Mouse (Mus musculus) heart, postnatal 0 days (tissue): Measurements from ENCODE around the gene Gm44503. TPM values are rescaled to one million over a fixed set of nuclear protein-coding genes. Genes with fewer than 3 reads are reported as not detected.

ENCODE experiments used
- ATAC-seq: fragments of 200-750 bp; cut with Nextera tagmentation; 2 replicates; pipeline ENCODE4 v1.8.0; 2017; ENCODE audit warnings: low read depth, moderate number of reproducible peaks, moderate library complexity; ENCODE audit not compliant: insufficient read depth
- DNase-seq: peaks from one replicate; pipeline ENCODE4 v3.0.0-alpha.2; 2016; ENCODE audit warnings: low spot score
- H3K27ac ChIP-seq: fragments of 300-500 bp; sonication (generic); 2 replicates; pipeline ENCODE4 v1.5.1; 2014; ENCODE audit warnings: low read depth, mild to moderate bottlenecking
- H3K27me3 ChIP-seq: fragments of 300-500 bp; sonication (generic); 2 replicates; pipeline ENCODE4 v1.6.1; 2014; ENCODE audit warnings: low read length, mixed read lengths; ENCODE audit not compliant: control insufficient read depth, insufficient read depth
- H3K36me3 ChIP-seq: fragments of 300-500 bp; sonication (generic); replicated peaks from 2 replicates; pipeline ENCODE4 v1.6.1; 2014; ENCODE audit warnings: low read length, mixed read lengths; ENCODE audit not compliant: control insufficient read depth, insufficient read depth
- H3K4me1 ChIP-seq: fragments of 300-500 bp; sonication (generic); 2 replicates; pipeline ENCODE4 v1.6.1; 2014; ENCODE audit warnings: antibody characterized with exemption; ENCODE audit not compliant: control insufficient read depth, insufficient read depth
- H3K4me2 ChIP-seq: fragments of 300-500 bp; sonication (generic); 2 replicates; pipeline ENCODE4 v1.6.1; 2014; ENCODE audit warnings: low read depth, mild to moderate bottlenecking, low read length, moderate library complexity
- H3K4me3 ChIP-seq: fragments of 300-500 bp; sonication (generic); 2 replicates; pipeline ENCODE4 v1.5.1; 2014; ENCODE audit warnings: low read depth, low read length
- H3K9ac ChIP-seq: fragments of 300-500 bp; sonication (generic); replicated peaks from 2 replicates; pipeline ENCODE4 v1.6.1; 2014; ENCODE audit warnings: low read depth, low read length, mixed read lengths
- H3K9me3 ChIP-seq: fragments of 300-500 bp; sonication (generic); replicated peaks from 2 replicates; pipeline ENCODE4 v1.6.1; 2016; ENCODE audit warnings: low read length; ENCODE audit not compliant: control insufficient read depth
- CTCF ChIP-seq: IDR thresholded peaks from 2 replicates; pipeline ENCODE4 v1.5.1; 2016; ENCODE audit warnings: antibody characterized with exemption, control low read depth, low read depth
- EP300 ChIP-seq: IDR thresholded peaks from 2 replicates; pipeline ENCODE4 v1.6.1; 2016; ENCODE audit warnings: antibody characterized with exemption, low read depth
- WGBS: fragments of 180-500 bp; shearing (Covaris S2); extraction: QIAGEN DNeasy Blood & Tissue Kit; methylation state at CpG from one replicate; pipeline ENCODE4 v1.1.7; 2014; 5-methylcytosine and 5-hydroxymethylcytosine counted together
- polyA plus RNA-seq: library from polyadenylated mRNA; unstranded; fragments of >200 nt; fragmentation: Nextera tagmentation; extraction: Ambion mirVana; gene quantifications from 2 replicates; pipeline ENCODE4 v1.2.1, GENCODE M21; 2015
- total RNA-seq: library from RNA; depleted of rRNA; stranded (reverse); fragments of >200 nt; gene quantifications from 2 replicates; pipeline ENCODE4 v1.2.3, GENCODE M21; 2014; ENCODE audit warnings: low replicate concordance

Gene Gm44503
- total and polyA plus RNA-seq, 2 experiments from 2014 or later = not detected

GRCm38 (mm10) chr9:73012629-73013028 is 54.0 kb downstream of the Gm44503 start:
- H3K36me3 ChIP-seq = peaks cover 77% of the 10 kb centered on the region
- H3K9me3 ChIP-seq = no peaks in the 10 kb centered on the region
- ATAC-seq = no peak
- 0 out of 2 replicates have a peak, but pooled peaks have one; percentile 11 for TF ChIP-seq CTCF
- no peak for TF ChIP-seq EP300
- H3K4me3 ChIP-seq = no peak overlapping the region
- H3K27ac ChIP-seq = no peak overlapping the region
- WGBS = 82% methylated on average over 4 of the region's 4 CpGs
- DNase-seq = no peak
- H3K4me1 ChIP-seq = no peaks in the 10 kb centered on the region
- H3K4me2 ChIP-seq = no peak overlapping the region
- no peak overlapping the region for H3K9ac ChIP-seq
- no peaks in the 10 kb centered on the region for H3K27me3 ChIP-seq

GRCm38 (mm10) chr9:73014724-73015123 is 56.1 kb downstream of the Gm44503 start:
- DNase-seq (no peak), ATAC-seq (no peak)
- no peaks in the 10 kb centered on the region for H3K9me3 ChIP-seq
- 60% methylated on average over 13 of the region's 13 CpGs for WGBS
- no peaks in the 10 kb centered on the region for H3K4me1 ChIP-seq
- H3K4me2 ChIP-seq = no peak overlapping the region
- peaks cover 85% of the 10 kb centered on the region for H3K36me3 ChIP-seq
- H3K27ac ChIP-seq = no peak overlapping the region
- TF ChIP-seq CTCF (no peak), EP300 (no peak)
- H3K4me3 ChIP-seq = no peak overlapping the region
- H3K27me3 ChIP-seq = no peaks in the 10 kb centered on the region
- H3K9ac ChIP-seq = no peak overlapping the region

- peaks cover 59% of the 10 kb centered on the region for H3K36me3 ChIP-seq
- no peaks in the 10 kb centered on the region for H3K27me3 ChIP-seq
- WGBS = 71% methylated on average over 10 of the region's 10 CpGs
- H3K9ac ChIP-seq = no peak overlapping the region
- ATAC-seq (no peak), DNase-seq (no peak)
- no peak overlapping the region for H3K4me3 ChIP-seq
- no peak overlapping the region for H3K27ac ChIP-seq
- no peak overlapping the region for H3K4me2 ChIP-seq
- H3K4me1 ChIP-seq = no peaks in the 10 kb centered on the region
- no peak for TF ChIP-seq CTCF
- TF ChIP-seq EP300 = no peak
- no peaks in the 10 kb centered on the region for H3K9me3 ChIP-seq
Measured at GRCm38 (mm10) chr9:73019841-73020240, 61.2 kb downstream of the Gm44503 start.

- ATAC-seq (no peak), DNase-seq (no peak)
- Histone ChIP-seq H3K9me3 (no peaks in the 10 kb centered on the region), H3K4me3 (no peak overlapping the region), H3K27ac (no peak overlapping the region), H3K4me1 (no peaks in the 10 kb centered on the region), H3K27me3 (no peaks in the 10 kb centered on the region), H3K36me3 (peaks cover 51% of the 10 kb centered on the region), H3K4me2 (no peak overlapping the region), H3K9ac (no peak overlapping the region)
- TF ChIP-seq EP300 (no peak), CTCF (no peak)
- 88% methylated on average over 5 of the region's 5 CpGs for WGBS
Measured at GRCm38 (mm10) chr9:73020566-73021097, 62.0 kb downstream of the Gm44503 start.

- no peaks in the 10 kb centered on the region for H3K9me3 ChIP-seq
- 21% methylated on average over 16 of the region's 17 CpGs for WGBS
- DNase-seq = peak; percentile 32
- peak; percentile 77 for ATAC-seq
- peak overlapping the region; percentile 9; the same call in 1 of the 2 replicates for H3K27ac ChIP-seq
- H3K4me3 ChIP-seq = no peak overlapping the region; the same call in 1 of the 2 replicates
- no peaks in the 10 kb centered on the region for H3K4me1 ChIP-seq
- H3K27me3 ChIP-seq = no peaks in the 10 kb centered on the region
- H3K9ac ChIP-seq = 0 out of 2 replicates have a peak overlapping the region, but pooled peaks have one; percentile 29
- H3K36me3 ChIP-seq = peaks cover 28% of the 10 kb centered on the region; the same call in 1 of the 2 replicates
- no peak for TF ChIP-seq EP300
- TF ChIP-seq CTCF = no peak
- peak overlapping the region; percentile 46 for H3K4me2 ChIP-seq
Measured at GRCm38 (mm10) chr9:73025818-73026636, 67.4 kb downstream of the Gm44503 start.

- no peak for TF ChIP-seq CTCF
- no peak for TF ChIP-seq EP300
- no peak overlapping the region for H3K4me3 ChIP-seq
- H3K36me3 ChIP-seq = peaks cover 41% of the 10 kb centered on the region
- H3K27ac ChIP-seq = no peak overlapping the region
- DNase-seq (no peak), ATAC-seq (no peak)
- H3K9ac ChIP-seq = no peak overlapping the region
- H3K4me1 ChIP-seq = no peaks in the 10 kb centered on the region
- H3K4me2 ChIP-seq = no peak overlapping the region
- 89% methylated on average over 1 of the region's 1 CpGs for WGBS
- H3K9me3 ChIP-seq = no peaks in the 10 kb centered on the region; the same call in 1 of the 2 replicates
- H3K27me3 ChIP-seq = no peaks in the 10 kb centered on the region
Measured at GRCm38 (mm10) chr9:73030443-73030842, 71.8 kb downstream of the Gm44503 start.
